Mouse (Mus musculus) cerebellum, postnatal 25 days (tissue): ENCODE data around the gene Zfp839.

ENCODE experiments used
- DNase-seq, 2 experiments: peaks; one replicate each; pipeline ENCODE4 v3.0.0; 2021; ENCODE audit warnings: mixed read lengths in 2 of 2

The Zfp839 gene

DNA sequence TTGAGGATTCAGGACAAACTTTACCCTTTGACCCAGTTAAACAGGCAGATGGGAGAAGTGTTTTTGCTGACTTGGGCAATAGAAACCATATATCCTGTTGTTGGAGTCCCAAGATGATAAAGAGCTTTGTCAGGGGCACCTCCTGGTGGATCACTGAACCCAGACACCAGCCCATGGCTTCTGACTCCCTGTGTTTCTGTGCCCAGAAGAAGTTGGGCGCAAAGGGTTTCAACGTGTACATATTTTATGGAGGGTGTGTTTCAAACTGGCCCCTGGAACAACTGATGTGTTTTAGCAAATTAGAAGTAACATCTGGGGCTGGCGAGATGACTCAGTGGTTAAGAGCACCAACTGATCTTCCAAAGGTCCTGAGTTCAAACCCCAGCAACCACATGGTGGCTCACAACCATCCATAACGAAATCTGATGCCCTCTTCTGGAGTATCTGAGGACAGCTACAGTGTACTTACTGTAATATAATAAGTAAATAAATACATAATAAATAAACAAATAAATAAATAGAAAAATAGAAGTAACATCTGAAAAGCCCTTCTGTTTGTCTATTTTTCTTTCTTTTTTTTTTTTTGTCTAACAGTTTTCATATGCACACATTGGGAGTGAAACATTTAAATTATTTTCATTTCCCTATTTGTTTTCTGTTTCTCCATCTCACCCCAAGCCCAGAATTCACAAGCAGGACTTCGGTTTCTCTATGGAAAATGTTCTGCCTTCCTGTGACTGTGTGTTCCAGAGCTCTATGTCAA, 8.1 kb upstream of the Zfp839 start:
- DNase-seq = no peak

DNA sequence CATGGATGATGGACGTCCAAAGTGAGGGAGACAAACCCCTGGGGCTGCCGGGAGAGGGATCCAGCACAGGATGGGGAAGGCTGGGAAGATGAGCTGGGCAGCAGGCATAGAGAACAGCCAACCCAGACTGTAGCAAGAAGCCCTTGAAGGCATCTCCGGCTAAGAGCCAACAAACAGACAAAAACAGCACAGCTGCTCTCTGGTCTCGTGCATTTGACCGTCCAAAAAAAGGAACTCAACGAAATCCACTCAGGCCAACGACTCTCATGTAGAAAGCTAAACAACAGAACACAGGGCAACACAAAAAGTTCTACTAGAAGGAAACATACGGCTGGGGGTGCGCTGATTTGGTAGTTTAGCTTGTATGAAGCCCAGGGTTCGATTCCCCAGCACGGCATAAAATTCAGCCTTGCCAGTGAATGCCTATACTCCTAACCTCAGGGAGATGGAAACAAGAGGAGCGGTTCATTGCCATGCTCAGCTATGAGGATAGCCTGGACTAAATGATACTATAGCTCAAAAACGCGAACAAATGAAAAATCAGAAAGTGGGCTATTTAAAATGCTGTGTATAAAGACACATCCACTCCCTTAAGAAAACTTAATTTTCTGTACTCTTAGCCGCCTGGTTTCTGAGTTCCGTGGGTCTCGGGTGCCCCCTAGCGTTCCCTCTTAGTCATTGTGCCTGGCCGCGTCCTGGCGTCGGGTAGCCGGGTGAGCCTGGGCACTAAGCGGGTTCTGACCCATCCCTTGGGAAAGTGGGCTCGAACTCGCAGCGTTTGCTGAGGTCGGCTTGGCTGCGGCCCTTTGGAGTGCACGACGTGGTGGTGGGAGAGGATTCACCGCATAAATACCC, 6.6 kb upstream of the Zfp839 start:
- peak; percentile 89 to 91 for DNase-seq

DNA sequence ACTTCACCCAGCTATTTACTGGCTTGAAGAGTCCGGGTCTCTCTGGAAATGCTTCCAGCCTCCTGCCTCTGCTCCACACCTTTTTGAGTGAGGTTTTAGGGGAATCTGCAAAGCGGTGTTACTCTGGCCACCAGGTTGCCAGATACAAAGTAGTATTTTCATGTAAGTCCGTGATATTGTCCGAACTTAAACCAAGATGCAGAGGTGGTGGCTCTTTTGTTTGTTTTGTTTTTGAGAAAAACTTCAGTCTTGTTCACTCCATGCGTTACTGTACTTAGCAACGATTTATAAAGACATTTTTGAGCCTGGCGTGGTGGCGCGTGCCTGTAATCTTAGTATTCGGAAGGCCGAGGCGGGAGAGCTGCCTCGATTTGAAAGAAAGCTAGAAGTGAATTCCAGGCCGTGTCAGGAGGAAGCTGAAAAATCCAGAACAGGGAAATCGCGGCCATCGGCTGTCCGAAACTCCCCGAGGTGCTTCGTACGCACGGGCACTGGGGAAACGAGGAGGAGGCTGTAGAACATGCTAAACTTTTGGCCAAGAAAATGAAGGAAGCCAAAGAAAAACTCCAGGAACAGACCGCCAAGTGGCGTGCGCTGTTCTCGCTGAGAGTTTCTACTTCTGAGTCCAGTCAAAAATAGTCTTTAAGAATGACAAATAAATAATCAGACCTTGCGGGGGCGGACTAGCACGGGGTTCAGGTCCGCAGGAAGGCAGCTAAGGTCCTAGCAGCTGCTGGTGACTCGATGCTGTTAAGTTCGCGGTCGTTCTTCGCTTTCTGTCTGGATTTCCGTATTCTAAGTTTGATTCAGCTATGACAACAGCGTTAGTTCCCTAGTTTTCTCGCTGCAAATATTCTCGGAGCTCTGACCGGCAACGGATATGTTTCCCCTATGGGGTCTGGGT, 5.6 kb upstream of the Zfp839 start:
- DNase-seq = peak; percentile 26 to 30

DNA sequence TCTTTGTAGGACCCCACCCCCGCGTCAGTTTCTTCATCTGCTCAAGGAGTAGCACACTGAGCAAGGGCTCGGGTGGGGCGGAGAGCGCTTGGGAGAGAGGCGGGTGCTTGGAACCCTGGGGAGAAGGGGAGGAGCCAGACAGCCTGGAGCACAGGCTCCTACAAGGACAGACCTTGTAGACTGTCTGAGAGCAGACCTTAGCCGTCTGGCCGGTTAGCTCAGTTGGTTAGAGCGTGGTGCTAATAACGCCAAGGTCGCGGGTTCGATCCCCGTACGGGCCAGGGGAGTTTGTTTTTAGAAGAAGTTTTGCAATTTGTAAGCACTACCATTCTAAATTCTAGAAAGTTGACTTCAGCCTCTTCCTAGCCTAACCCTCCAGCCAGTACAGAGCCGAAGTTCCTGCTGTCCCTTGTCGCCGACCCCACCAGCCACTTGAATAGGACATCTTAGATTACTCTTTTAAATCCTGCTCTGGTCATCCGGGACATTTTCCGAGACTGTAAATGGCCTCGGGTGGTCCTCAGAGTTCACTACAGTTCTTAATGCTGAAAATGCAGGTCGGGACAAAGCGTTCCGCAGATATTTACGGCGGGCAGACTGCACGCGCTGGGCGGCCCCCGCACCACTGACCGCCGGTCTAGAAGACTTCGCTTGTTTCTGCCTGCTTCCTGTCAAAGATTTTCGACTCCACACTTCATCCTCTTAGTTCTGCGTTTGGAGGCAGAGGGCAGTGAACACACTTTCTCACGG, 4.7 kb upstream of the Zfp839 start:
- peak; percentile 86 to 89 for DNase-seq

DNA sequence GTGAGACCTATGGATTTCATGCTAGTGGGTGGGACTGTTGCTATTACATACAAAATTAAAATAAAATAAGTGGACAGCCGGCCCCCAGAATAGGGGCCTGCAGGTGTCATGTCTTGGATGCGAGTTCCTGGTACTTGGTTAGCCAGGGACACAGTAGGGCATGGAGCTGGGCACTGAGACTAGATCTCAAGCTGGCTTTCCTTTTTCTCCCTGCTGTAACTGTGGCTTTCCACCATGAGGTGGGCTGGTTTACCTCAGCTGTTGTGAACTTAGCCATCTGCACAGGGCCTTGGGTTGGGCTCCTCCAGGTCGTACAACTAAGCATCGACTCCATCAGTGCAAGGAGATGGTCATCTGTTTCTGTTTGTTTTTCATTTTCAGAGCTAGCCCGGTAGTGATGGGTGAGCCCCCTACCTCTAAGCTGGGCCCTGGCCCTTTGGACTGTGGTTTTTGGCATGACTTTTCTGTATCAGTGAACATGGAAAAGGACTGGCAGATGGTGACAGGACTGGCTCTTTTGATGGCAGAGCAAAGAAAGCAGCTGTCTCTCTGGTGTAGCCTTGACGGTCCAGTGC, 3.8 kb upstream of the Zfp839 start:
- no peak for DNase-seq

DNA sequence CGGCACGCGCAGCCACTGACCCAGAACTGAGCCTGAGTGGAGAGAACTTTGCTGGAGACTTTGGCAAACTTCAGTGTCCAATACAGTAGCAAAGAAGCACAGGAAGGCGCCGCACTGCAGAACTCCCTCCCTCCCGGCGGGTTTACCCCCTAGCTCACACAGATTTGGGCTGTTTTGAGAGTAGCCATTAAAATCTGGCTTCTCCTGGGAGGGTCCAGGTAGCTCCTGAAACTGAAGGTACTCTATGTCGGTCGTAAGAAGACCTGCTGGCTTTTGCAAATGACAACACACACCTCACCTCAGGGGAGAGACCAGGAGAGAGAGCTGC, 840 bp downstream of the Zfp839 start:
- DNase-seq = no peak

DNA sequence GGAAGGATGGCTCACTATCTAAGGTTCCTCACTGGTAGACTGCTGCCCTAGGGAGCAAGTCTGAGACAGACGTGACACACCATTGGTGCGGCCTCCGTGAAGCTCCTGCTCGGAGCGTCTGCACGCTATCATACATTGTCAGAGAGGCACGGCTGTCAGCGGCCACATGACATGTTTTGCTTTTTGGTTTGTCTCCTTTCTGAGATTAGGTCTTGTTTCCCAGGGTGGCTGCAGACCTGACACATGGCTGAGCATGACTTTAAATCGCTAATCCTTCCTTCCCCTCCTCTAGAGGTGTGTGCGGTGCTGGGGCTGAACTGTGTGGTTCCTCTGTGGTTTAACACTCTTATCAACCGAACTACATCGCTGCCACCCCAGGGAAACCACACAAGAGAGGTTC, 1.4 kb downstream of the Zfp839 start:
- no peak for DNase-seq

DNA sequence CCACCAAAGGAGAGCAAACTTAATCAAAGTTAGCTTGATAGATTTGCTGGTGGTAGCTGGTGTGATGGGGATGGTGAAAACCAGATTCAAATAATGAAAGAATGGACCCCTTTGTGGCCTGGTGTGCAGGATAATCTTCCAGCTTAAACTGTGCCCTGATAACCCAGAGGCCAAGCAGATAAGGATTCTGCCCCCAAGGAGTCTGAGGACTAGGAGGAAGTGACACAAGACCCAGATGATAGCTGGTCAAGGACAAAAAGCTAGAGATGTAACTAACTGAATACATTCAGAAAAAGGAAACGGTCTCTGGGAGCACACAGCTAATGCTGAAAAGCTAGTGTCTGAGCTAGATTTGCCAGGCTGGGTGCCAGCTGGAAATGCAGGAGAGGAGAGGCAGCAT, 1.9 kb downstream of the Zfp839 start:
- no peak for DNase-seq

DNA sequence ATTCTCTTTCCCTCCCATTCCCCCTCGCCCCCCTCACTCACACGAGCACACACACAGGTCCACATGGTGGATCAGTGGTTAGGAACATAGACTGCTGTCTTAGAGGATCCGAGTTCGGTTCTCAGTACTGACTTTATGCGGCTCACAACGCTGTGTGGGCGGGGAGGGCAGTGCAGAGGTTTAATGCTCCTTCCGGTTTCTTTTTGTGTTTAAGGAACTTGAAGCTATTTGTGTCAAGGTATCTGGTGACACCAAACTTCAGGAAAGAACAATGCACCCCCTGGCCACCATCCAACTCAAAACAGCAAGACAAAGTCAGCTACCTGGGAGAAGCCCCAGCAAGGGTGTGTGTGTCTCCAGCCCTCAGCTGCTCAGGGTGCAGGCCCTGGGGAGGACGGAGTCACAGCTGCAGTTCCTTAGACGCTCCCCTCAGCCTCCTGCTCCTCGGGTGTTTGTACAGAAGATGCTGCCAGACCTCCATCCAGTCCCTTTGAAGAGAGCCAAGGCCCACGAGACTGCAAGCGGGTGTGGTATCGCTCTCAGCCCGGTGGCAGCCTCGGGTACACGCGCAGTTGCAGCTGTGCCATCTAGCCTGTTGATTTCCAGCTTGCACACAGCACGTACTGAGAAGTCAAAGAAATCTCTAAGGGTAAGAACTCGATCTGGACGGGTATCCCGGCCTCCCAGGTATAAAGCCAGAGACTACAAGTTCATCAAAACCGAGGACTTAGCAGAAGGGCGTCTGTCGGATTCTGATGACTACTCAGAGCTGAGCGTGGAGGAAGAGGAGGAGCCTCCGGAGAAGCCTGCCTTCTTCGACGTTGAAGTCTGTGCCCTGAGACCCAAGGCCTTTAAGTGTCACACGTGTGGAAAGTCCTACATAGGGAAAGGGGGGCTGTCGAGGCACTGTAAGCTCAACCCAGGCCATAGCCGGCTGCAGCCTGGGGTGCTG, 5.0 kb downstream of the Zfp839 start:
- no peak for DNase-seq

DNA sequence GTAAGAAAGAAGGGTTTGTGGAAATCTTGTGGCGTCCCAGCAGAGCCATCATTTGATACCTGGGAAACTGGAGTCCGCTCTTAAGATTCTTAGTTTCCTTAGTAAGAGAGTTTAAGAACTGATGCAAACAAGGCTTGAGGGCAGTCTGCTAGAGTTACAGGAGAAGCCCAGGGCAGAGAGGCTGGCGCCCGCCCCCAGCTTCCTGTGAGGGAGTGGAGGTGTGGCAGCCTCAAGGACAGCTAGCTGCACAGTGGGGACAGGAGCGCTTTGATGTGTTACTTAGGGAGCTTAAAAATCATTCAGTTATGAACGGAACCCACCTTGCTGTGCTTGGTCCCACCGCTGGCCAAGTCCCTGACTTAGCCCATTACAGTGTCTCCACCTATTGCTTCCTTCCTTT, 7.1 kb downstream of the Zfp839 start:
- DNase-seq = no peak

DNA sequence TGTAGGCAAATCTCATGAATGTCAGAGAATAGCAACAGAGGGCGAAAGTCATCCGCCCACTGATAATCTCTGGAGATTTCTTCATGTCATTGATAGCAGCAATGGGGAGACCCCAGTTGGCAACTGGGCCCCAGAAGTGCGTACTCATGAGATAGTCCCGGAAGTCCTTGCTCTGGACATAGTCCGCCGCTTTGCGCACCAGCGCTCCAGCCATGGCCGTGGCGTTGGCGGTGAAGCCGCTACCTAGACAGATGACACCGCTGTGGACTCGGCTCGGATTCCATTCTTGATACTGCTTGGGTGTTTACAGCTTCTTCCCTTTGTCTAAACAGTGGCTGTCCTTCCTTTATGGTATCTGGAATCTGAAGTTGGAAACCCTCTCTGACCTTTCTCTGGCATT, 8.6 kb downstream of the Zfp839 start:
- DNase-seq = peak in 1 of 2 experiments; percentile 60

DNA sequence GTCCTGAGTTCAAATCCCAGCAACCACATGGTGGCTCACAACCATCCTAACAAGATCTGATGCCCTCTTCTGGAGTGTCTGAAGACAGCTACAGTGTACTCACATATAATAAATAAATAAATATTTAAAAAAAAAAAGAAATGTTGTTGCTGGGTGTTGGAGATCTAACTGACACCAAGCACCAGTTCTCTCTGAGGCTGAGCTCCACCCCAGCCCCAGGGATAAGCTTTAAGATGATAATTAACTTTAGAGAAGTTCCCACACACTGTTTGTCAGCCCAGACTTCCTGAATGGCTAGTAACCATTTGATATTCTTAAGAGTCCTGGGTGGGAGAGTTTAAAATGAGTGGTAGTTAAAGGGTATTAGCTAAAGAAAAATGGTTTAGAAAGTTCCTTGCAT, 10.2 kb downstream of the Zfp839 start:
- DNase-seq = no peak

DNA sequence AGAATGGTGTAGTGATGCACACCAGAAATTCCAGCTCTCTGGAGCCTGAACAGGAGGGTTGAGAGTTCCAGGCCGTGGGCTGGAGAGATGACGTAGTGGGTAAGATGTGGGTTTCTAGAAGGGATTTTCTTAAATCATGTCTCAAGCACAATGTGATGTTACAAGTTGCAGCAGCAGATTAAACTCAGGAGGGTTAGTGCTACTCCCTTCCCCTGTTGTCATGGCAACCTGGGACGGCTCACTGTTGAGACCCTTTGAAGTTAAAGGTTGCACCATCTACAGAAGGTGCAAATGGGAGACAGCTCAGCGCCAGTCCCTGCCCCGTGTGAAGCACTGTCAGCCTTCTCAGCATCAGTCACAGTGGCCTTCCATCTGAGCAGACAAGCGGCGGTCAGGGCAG, 11.2 kb downstream of the Zfp839 start:
- DNase-seq = no peak

DNA sequence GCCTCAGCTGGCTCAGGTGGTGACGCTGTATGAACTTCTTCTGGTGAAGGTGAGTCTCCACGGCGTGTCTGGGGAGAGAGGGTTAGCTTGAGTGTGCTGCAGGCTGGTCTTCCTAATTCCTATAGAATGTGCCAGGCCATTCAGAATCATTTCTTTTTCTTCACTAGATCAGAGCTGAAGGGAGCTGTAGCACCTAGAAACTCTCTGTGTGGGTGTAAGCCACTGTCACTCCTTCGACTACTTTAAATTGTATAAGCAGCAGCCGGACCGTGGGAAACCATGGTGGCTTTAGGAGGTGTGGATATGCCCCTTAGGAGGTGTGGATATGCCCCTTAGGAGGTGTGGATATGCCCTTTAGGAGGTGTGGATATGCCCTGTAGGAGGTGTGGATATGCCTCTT, 14.0 kb downstream of the Zfp839 start:
- no peak for DNase-seq

DNA sequence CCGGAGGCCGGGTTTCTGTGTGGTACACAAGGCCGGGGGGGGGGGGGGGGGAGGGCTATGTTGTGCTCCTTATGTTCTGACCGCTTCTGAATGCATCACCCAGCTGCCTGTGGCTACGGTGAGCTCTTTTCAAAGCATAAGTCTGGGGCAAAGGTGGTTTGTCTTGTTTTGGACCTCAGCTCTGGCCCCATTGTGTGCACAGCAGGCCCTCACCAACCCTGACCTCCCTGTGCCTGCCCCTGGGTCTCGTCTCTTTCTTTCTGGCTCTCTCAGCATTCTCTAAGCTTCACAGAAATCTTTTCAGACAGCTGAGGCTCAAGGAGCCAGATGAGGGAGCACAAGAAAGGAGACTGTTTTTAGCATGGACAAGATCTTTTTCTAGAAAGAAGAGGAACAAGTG, 15.5 kb downstream of the Zfp839 start:
- DNase-seq = no peak

DNA sequence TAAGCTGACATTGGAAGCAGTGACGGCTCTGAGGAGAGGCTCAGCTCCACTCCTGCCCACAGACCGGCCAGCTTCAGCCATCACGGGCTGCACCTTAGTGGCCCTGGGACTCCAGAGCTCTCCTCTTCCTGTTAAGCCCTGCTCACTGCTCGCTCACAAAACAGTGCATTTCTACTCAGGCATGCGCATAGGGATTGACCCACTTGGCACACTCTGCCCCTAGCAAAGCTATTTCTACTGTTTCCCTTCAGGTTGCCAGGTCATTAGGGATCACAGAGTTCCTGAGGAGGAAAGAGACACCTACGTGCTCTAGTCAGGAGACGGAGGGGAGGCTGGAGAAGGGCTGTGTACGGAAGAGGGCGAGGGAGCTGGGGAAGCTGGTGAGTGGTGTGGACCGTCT, 15.9 kb downstream of the Zfp839 start:
- DNase-seq = peak; percentile 26 to 44

DNA sequence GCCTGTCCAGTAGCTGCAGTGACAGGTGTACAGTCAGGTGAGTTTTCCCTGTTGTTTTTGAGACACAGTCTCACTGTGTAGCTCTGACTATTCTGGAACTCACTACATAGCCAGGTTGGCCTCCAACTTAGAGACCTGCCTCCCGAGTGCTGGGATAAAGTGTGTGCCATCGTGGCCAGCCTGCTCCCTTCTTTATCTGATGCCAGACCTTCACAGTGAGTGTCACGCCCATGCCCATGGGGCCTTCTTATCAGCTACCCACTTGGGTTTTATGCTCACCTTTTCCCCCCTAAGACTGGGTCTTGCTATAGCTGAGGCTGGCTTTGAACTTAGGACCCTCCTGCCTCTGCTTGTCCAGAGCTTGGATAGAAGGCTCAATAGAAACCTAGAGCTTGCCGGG, 20.1 kb downstream of the Zfp839 start:
- DNase-seq = no peak

DNA sequence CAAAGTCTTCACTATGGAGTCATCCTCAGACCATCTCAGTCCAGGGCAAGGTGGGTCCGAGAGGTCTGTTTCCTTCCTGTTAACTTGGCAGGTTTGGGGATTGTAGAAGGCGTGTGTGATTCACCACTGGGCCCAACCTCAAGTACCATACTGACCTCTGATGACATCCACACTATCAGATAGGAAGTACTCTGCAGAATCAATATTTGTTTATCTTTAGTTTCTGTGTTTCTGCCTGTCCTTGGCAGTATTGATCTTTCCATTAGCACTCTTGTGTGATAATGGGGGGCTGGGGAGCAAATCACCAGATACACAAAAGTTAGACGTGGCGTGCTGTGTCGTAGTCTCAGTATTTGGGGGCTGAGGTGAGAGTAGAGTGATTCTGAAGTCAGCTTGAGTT, 21.2 kb downstream of the Zfp839 start:
- DNase-seq = no peak

DNA sequence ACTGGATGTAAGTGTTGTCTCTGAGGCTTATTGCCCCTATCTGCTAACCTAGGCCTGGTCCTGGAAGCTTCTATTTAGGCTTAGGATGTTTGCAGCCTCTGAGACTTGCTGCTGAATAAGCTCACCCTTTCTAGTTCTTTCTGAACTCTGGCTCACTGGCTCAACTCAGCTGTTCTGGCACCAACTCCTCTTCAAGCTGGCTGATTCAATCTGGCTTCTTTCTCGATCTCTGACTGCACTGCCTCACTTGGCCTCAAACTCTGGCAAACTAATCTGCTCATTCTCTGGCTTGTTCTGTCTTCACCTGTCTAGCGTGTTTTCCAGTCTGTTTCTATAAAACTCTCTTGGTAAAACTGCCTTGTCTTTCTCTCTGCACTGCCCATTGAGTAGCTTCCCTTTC, 25.3 kb downstream of the Zfp839 start:
- DNase-seq = no peak

DNA sequence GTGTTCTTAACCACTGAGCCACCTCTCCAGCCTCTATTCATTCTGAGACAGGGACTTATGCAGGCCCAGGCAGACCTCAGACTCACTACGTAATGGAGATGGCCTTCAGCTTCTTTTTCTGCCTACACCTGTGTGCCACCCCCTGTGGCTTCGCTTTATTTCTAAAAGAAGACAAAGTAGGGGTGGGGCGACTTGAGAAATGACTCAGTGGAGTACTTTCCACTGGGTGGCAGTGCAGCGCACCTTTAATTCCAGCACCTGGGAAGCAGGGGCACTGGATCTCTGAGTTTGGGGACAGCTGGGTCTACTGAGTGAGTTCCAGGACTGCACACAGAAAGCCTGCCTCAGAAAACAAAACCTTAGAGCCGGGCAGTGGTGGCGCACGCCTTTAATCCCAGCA, 32.2 kb downstream of the Zfp839 start:
- peak in 1 of 2 experiments; percentile 31 for DNase-seq

DNA sequence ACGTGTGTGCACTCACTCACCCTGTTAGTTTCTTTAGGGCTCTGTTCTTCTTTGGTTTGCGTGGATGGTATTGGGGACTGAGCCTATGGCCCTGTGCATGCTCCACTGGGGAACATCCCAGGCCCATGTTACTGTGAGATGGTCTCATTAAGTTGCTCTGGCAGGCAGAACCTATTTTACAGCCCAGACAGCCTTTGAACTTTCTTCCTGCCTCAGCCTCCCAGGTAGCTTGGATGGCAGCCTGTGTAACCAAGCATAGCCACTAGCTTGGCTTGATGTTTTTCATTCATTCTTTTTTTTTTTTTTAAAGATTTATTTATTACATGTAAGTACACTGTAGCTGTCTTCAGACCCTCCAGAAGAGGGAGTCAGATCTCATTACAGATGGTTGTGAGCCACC, 35.2 kb downstream of the Zfp839 start:
- DNase-seq = no peak
